Mouse (Mus musculus) kidney, adult 2 months (tissue): ENCODE measurements at regions not wholly inside any gene's neighbourhood (a gene's known extent, or its start where the extent isn't known, plus 50 kb on each side); places are given as distances from the start of the nearest gene placed in this dataset.

ENCODE experiments used
- CTCF ChIP-seq: fragments of 200-500 bp; conservative IDR thresholded peaks from 2 replicates; pipeline ENCODE4 v1.5.1; 2011; ENCODE audit warnings: low read depth, mild to moderate bottlenecking, control low read depth, low read length, moderate library complexity, mixed read lengths; ENCODE audit not compliant: insufficient read depth, insufficient read length
- POLR2A ChIP-seq: fragments of 200-500 bp; IDR thresholded peaks from one replicate; pipeline ENCODE4 v1.6.1; 2011; ENCODE audit warnings: low read depth, low read length, control low read depth

DNA sequence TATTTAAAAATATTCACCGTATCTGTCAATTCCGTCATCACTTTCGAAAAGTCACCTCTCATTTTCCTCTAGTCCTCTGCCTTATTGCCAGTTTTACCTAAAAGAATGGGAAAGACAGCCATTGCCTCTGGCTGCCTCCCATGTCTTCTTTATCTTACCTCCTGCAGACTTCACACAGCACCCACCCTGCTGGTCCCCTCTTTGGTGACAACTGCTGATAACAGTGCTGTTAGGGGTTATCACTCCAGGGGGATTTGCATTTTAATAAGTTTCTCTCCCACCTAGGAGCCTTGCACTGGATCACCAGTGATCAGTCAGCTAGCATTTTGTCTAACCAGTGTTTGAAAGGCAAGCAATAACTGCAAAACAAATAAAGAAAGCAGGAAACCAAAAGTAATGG lies 177.1 kb upstream of the Tenm2 start:
- TF ChIP-seq CTCF (no peak), POLR2A (no peak)
